Mouse (Mus musculus) adrenal gland, adult 8-10 months (tissue): ENCODE data around the gene Dbt. TPM values are rescaled to one million over a fixed set of nuclear protein-coding genes. Genes with fewer than 3 reads are reported as not detected.

ENCODE experiments used
- DNase-seq: peaks from one replicate; pipeline ENCODE4 v3.0.0; 2022
- total RNA-seq, 4 experiments: library from RNA; stranded (reverse); gene quantifications; 2 replicates each; pipeline ENCODE4 v1.2.4; 2022

Gene Dbt
- total RNA-seq: 10 to 100 TPM; 57.2 to 70.8 (median 62.5) TPM

- DNase-seq: peak; percentile 84
Observed at GRCm38 (mm10) chr3:116512904-116513716, at the start of gene Dbt. Gene Dbt, plus strand, starts transcription at chr3:116513070.

- DNase-seq: no peak
Observed at GRCm38 (mm10) chr3:116464318-116464717, 48.6 kb upstream of the Dbt start.

GRCm38 (mm10) chr3:116465709-116466108 lies 47.2 kb upstream of the Dbt start:
- DNase-seq: no peak

GRCm38 (mm10) chr3:116474602-116475001 lies 38.3 kb upstream of the Dbt start:
- peak; percentile 14 for DNase-seq

- no peak for DNase-seq
Observed at GRCm38 (mm10) chr3:116476686-116477298, 36.1 kb upstream of the Dbt start.

GRCm38 (mm10) chr3:116477351-116477750 lies 35.5 kb upstream of the Dbt start:
- DNase-seq: no peak

GRCm38 (mm10) chr3:116480119-116480518 lies 32.8 kb upstream of the Dbt start:
- DNase-seq: no peak

GRCm38 (mm10) chr3:116480937-116481336 lies 31.9 kb upstream of the Dbt start:
- DNase-seq: no peak

- DNase-seq: no peak
Observed at GRCm38 (mm10) chr3:116482724-116483123, 30.1 kb upstream of the Dbt start.

GRCm38 (mm10) chr3:116483271-116483670 lies 29.6 kb upstream of the Dbt start:
- no peak for DNase-seq

- no peak for DNase-seq
Observed at GRCm38 (mm10) chr3:116490920-116491319, 21.9 kb upstream of the Dbt start.

- no peak for DNase-seq
Observed at GRCm38 (mm10) chr3:116491923-116492454, 20.9 kb upstream of the Dbt start.

GRCm38 (mm10) chr3:116493658-116494057 lies 19.2 kb upstream of the Dbt start:
- DNase-seq: no peak

- DNase-seq: no peak
Observed at GRCm38 (mm10) chr3:116495671-116496070, 17.2 kb upstream of the Dbt start.

GRCm38 (mm10) chr3:116507772-116508351 lies 5.0 kb upstream of the Dbt start, which contains the start of gene Rtca:
Gene Rtca, minus strand, starts transcription at chr3:116508208.
- DNase-seq: peak; percentile 97

GRCm38 (mm10) chr3:116512151-116512903 lies 543 bp upstream of the Dbt start:
- DNase-seq: peak; percentile 29

GRCm38 (mm10) chr3:116520141-116520761 lies 7.4 kb downstream of the Dbt start:
- peak; percentile 38 for DNase-seq

- DNase-seq: no peak
Observed at GRCm38 (mm10) chr3:116529741-116530140, 16.9 kb downstream of the Dbt start.

GRCm38 (mm10) chr3:116530826-116531225 lies 18.0 kb downstream of the Dbt start:
- no peak for DNase-seq

GRCm38 (mm10) chr3:116536428-116537199 lies 23.7 kb downstream of the Dbt start:
- no peak for DNase-seq

- DNase-seq: no peak
Observed at GRCm38 (mm10) chr3:116537200-116537573, 24.3 kb downstream of the Dbt start.
